Mouse (Mus musculus): ENCODE results near the gene Mms19.

- TF ChIP-seq CTCF (IDR thresholded peaks at IDR 0.05; ENCODE audit: low read depth, low read length) (no peak), POLR2A (IDR thresholded peaks at IDR 0.05; ENCODE audit: extremely low read depth, insufficient read depth, low read length) (no peak)
These were observed 33.4 kb upstream of the Mms19 start for GRCm38 (mm10) chr19:42014231-42014825.
